Mouse (Mus musculus) kidney, embryonic 15.5 days (tissue): ENCODE results near the gene Rcor2. TPM values are rescaled to one million over a fixed set of nuclear protein-coding genes. Genes with fewer than 3 reads are reported as not detected.

Experiments
- ATAC-seq: fragments of 200-750 bp; cut with Nextera tagmentation; replicated peaks from 2 replicates; pipeline ENCODE4 v1.8.0; 2017; ENCODE audit warnings: moderate TSS enrichment; ENCODE audit not compliant: low FRiP score
- H3K27ac ChIP-seq: fragments of 300-500 bp; sonication (generic); 2 replicates; pipeline ENCODE4 v1.5.1; 2015; ENCODE audit warnings: mild to moderate bottlenecking, inconsistent platforms
- H3K27me3 ChIP-seq: fragments of 300-500 bp; sonication (generic); 2 replicates; pipeline ENCODE4 v1.6.1; 2015; ENCODE audit warnings: inconsistent platforms
- H3K36me3 ChIP-seq: fragments of 300-500 bp; sonication (generic); 2 replicates; pipeline ENCODE4 v1.6.1; 2015; ENCODE audit warnings: inconsistent platforms
- H3K4me1 ChIP-seq: fragments of 300-500 bp; sonication (generic); 2 replicates; pipeline ENCODE4 v1.6.1; 2015; ENCODE audit warnings: inconsistent platforms
- H3K4me2 ChIP-seq: fragments of 300-500 bp; sonication (generic); 2 replicates; pipeline ENCODE4 v1.6.1; 2015; ENCODE audit warnings: moderate library complexity, mild to moderate bottlenecking, inconsistent platforms
- H3K4me3 ChIP-seq: fragments of 300-500 bp; sonication (generic); replicated peaks from 2 replicates; pipeline ENCODE4 v1.5.1; 2015; ENCODE audit warnings: mild to moderate bottlenecking, inconsistent platforms
- H3K9ac ChIP-seq: fragments of 300-500 bp; sonication (generic); 2 replicates; pipeline ENCODE4 v1.6.1; 2015; ENCODE audit warnings: mild to moderate bottlenecking, inconsistent platforms
- H3K9me3 ChIP-seq: fragments of 300-500 bp; sonication (generic); replicated peaks from 2 replicates; pipeline ENCODE4 v1.6.1; 2016; ENCODE audit warnings: inconsistent platforms
- WGBS: fragments of 180-500 bp; shearing (Covaris S2); methylation state at CpG from one replicate; pipeline ENCODE4 v1.1.7; 2015; ENCODE audit warnings: mixed read lengths; 5-methylcytosine and 5-hydroxymethylcytosine counted together
- polyA plus RNA-seq: library from polyadenylated mRNA; unstranded; fragments of >200 nt; fragmentation: Nextera tagmentation; extraction: Ambion mirVana; gene quantifications from 2 replicates; pipeline ENCODE4 v1.2.1, GENCODE M21; 2015

The Rcor2 gene
- polyA plus RNA-seq, 1 experiment from 2014 or later, result 16.0 TPM

GRCm38 (mm10) chr19:7266421-7266831 is 699 bp upstream of the Rcor2 start:
- H3K9ac ChIP-seq, result no peak overlapping the region
- H3K27ac ChIP-seq, result peak overlapping the region; percentile 90
- H3K4me1 ChIP-seq, result peaks cover 62% of the 10 kb centered on the region
- 59% methylated on average over 4 of the region's 4 CpGs for WGBS
- no peaks in the 10 kb centered on the region for H3K27me3 ChIP-seq
- peaks cover 11% of the 10 kb centered on the region for H3K36me3 ChIP-seq
- peak overlapping the region; percentile 30 for H3K4me2 ChIP-seq
- no peaks in the 10 kb centered on the region for H3K9me3 ChIP-seq
- ATAC-seq, result no peak
- H3K4me3 ChIP-seq, result no peak overlapping the region

DNA sequence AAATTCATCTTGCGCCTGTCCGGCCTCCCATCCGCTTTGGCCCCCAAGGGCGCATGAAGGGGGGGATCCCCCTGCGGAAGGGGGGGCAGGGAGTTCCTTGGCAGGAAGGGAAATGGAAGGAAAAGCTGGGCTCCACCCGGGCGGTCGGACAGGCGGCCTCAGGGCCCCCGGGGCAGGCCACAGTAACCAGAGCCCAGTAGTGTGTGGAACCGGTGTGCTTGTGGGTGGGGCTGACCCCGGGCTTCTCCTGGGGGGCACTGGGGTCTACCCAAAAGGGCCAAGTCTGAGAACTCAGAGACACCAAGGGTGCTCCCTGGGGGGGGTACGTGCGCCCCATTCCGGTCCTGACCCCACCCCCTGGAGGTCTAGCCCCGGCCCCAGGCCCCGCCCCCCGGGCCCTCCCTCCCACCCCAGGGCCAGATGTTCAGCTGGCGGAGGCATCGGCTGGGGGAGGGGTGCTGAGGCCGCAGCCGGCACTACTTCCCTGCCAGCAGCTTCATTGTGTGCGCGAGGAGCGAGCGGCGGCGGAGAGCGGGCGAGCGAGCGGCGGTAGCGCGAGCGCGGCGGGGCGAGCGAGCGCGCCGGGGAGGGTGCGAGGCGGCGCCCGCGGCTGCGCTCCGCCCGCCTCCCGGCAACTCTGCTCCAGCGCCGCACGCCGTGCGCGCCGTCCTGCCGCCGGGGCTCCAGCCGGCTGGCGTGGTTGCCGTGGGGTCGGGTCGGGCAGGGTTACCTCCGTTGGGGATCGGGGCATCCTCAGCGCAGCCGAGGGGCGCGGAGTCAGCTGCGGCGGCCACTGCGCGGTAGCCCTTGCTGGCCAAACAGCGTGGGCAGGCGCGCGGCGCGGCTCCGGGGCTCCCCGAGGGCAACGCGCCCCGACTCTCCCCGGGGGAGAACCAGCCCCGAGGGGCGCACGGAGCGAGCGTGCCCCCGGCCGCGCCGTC is 926 bp downstream of the Rcor2 start:
- Histone ChIP-seq H3K4me2 (peak overlapping the region; percentile 95), H3K9ac (peak overlapping the region; percentile 82), H3K4me3 (peak overlapping the region; percentile 78), H3K36me3 (peaks cover 28% of the 10 kb centered on the region), H3K9me3 (no peaks in the 10 kb centered on the region), H3K27ac (peak overlapping the region; percentile 90), H3K4me1 (peaks cover 62% of the 10 kb centered on the region), H3K27me3 (no peaks in the 10 kb centered on the region)
- WGBS, result under 1% methylated on average over 70 of the region's 97 CpGs
- peak; percentile 61 for ATAC-seq

DNA sequence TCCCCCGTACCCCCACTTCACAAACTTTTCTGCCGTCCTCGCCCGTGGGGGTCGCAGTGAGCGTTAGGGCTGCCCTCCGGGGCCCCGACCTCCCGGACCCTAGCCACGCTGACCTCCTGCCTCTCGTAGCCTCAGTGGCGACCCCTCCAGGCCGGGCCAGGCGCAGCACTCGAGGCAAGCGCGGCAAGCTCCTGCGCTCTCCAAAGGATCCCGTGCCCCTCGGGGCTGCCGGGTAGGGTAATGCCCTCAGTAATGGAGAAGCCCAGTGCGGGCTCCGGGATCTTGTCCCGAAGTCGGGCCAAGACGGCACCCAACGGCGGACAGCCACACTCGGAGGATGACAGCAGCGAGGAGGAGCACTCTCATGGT is 1.6 kb downstream of the Rcor2 start:
- Histone ChIP-seq H3K36me3 (peaks cover 34% of the 10 kb centered on the region), H3K27me3 (no peaks in the 10 kb centered on the region), H3K4me2 (peak overlapping the region; percentile 95), H3K27ac (peak overlapping the region; percentile 90), H3K9me3 (no peaks in the 10 kb centered on the region), H3K4me1 (peaks cover 62% of the 10 kb centered on the region), H3K9ac (peak overlapping the region; percentile 82), H3K4me3 (peak overlapping the region; percentile 78)
- peak; percentile 34 for ATAC-seq
- WGBS, result under 1% methylated on average over 30 of the region's 30 CpGs

GRCm38 (mm10) chr19:7269290-7270044 is 2.3 kb downstream of the Rcor2 start:
- Histone ChIP-seq H3K4me1 (peaks cover 61% of the 10 kb centered on the region), H3K27me3 (no peaks in the 10 kb centered on the region), H3K4me2 (peak overlapping the region; percentile 95), H3K9ac (peak overlapping the region; percentile 82), H3K27ac (peak overlapping the region; percentile 2), H3K9me3 (no peaks in the 10 kb centered on the region), H3K36me3 (peaks cover 41% of the 10 kb centered on the region), H3K4me3 (peak overlapping the region; percentile 78)
- ATAC-seq, result no peak
- WGBS, result 8% methylated on average over 11 of the region's 11 CpGs

GRCm38 (mm10) chr19:7273486-7273885 is 6.4 kb downstream of the Rcor2 start:
- Histone ChIP-seq H3K27ac (no peak overlapping the region), H3K9me3 (no peaks in the 10 kb centered on the region), H3K4me3 (no peak overlapping the region), H3K27me3 (no peaks in the 10 kb centered on the region), H3K9ac (no peak overlapping the region), H3K4me2 (no peak overlapping the region), H3K4me1 (peaks cover 46% of the 10 kb centered on the region), H3K36me3 (peaks cover 81% of the 10 kb centered on the region)
- ATAC-seq, result no peak
- 94% methylated on average over 4 of the region's 4 CpGs for WGBS

DNA sequence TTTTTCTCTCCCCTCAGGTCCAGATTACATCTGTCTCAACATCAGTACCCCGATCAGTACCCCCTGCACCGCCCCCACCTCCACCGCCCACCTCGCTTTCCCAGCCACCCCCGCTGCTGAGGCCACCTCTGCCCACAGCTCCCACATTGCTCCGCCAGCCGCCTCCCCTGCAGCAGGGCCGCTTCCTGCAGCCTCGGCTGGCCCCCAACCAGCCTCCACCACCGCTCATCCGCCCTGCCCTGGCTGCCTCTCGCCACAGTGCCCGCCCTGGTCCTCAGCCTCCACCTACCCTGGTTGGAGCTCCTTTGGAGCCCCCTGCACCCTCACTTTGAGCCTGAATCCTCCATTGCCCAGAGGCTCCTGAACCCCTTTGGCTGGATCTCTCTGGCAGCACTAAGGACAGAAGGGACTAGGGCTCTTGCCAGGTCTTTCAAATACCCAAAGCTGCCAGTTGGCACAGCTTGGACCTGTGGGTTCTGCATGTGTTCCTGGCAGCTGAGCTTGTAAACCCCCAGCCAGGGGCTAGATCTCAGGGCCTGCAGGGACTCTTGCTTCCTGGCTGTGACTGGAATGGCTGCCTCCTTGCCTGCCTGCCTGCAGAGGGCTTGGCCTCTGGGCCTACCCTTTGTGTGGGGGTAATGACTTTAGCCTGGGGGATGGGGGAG is 7.3 kb downstream of the Rcor2 start:
- H3K27ac ChIP-seq, result no peak overlapping the region
- no peak overlapping the region for H3K4me2 ChIP-seq
- no peaks in the 10 kb centered on the region for H3K27me3 ChIP-seq
- peaks cover 36% of the 10 kb centered on the region for H3K4me1 ChIP-seq
- 72% methylated on average over 13 of the region's 13 CpGs for WGBS
- no peak overlapping the region for H3K9ac ChIP-seq
- no peaks in the 10 kb centered on the region for H3K9me3 ChIP-seq
- H3K4me3 ChIP-seq, result no peak overlapping the region
- no peak for ATAC-seq
- peaks cover 91% of the 10 kb centered on the region for H3K36me3 ChIP-seq

GRCm38 (mm10) chr19:7275131-7275789 is 8.1 kb downstream of the Rcor2 start:
- Histone ChIP-seq H3K4me3 (no peak overlapping the region), H3K27ac (peak overlapping the region; percentile 14; the same call in 1 of the 2 replicates), H3K4me2 (no peak overlapping the region), H3K9ac (no peak overlapping the region), H3K36me3 (peaks cover 98% of the 10 kb centered on the region), H3K27me3 (no peaks in the 10 kb centered on the region), H3K9me3 (no peaks in the 10 kb centered on the region), H3K4me1 (peaks cover 30% of the 10 kb centered on the region)
- ATAC-seq, result no peak
- WGBS, result 54% methylated on average over 7 of the region's 7 CpGs

GRCm38 (mm10) chr19:7276053-7276659 is 9.0 kb downstream of the Rcor2 start:
- Histone ChIP-seq H3K4me2 (no peak overlapping the region), H3K4me3 (no peak overlapping the region), H3K4me1 (peaks cover 25% of the 10 kb centered on the region), H3K9ac (no peak overlapping the region), H3K36me3 (peaks cover 98% of the 10 kb centered on the region), H3K9me3 (no peaks in the 10 kb centered on the region), H3K27me3 (no peaks in the 10 kb centered on the region), H3K27ac (peak overlapping the region; percentile 52; the same call in 1 of the 2 replicates)
- 51% methylated on average over 7 of the region's 7 CpGs for WGBS
- no peak for ATAC-seq

DNA sequence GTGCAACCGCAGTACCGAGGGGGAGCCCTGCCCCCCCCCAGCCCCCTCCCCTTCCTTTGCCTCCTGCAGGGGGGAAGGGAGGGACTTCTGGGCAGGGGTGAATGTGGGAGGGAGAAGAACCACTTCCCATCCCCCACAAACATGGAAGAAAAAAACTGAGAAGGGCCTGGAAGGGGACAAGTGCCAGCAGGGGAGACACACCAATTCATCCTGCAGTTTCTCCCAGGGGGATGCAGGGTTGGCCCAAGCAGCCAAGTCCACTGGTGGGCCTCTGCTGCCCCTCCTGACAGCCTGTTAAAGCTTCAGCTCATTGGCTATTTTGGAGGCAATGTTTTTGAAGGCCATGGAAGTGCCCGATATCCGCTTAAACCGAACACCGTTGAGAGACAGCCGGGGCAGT is 9.7 kb downstream of the Rcor2 start:
- 68% methylated on average over 7 of the region's 7 CpGs for WGBS
- no peak overlapping the region for H3K4me3 ChIP-seq
- H3K9ac ChIP-seq, result no peak overlapping the region
- H3K4me1 ChIP-seq, result peaks cover 25% of the 10 kb centered on the region
- ATAC-seq, result no peak
- H3K4me2 ChIP-seq, result no peak overlapping the region
- no peaks in the 10 kb centered on the region for H3K9me3 ChIP-seq
- H3K36me3 ChIP-seq, result peaks cover 98% of the 10 kb centered on the region
- no peak overlapping the region for H3K27ac ChIP-seq
- H3K27me3 ChIP-seq, result no peaks in the 10 kb centered on the region

GRCm38 (mm10) chr19:7278200-7278906 is 11.2 kb downstream of the Rcor2 start:
- Histone ChIP-seq H3K27me3 (no peaks in the 10 kb centered on the region), H3K9ac (no peak overlapping the region), H3K4me3 (no peak overlapping the region), H3K27ac (no peak overlapping the region), H3K36me3 (peaks cover 98% of the 10 kb centered on the region), H3K9me3 (no peaks in the 10 kb centered on the region), H3K4me1 (peaks cover 25% of the 10 kb centered on the region), H3K4me2 (no peak overlapping the region)
- 84% methylated on average over 6 of the region's 6 CpGs for WGBS
- ATAC-seq, result no peak

- Histone ChIP-seq H3K36me3 (peaks cover 98% of the 10 kb centered on the region), H3K4me1 (peaks cover 25% of the 10 kb centered on the region), H3K4me3 (no peak overlapping the region), H3K27me3 (no peaks in the 10 kb centered on the region), H3K9me3 (no peaks in the 10 kb centered on the region), H3K9ac (no peak overlapping the region), H3K4me2 (no peak overlapping the region), H3K27ac (no peak overlapping the region)
- WGBS, result 43% methylated on average over 6 of the region's 6 CpGs
- no peak; the same call in 1 of the 2 replicates for ATAC-seq
Observed at GRCm38 (mm10) chr19:7279114-7279513, 12.0 kb downstream of the Rcor2 start.
